Mouse (Mus musculus): ENCODE results near the gene Trp53rka. TPM values are rescaled to one million over a fixed set of nuclear protein-coding genes. Genes with fewer than 3 reads are reported as not detected.
A peak's percentile ranks its signal among the peaks of the same experiment; 100 is the strongest.

Gene Trp53rka
- polyA plus RNA-seq (2015; fragmentation: Nextera tagmentation; extraction: Ambion mirVana), result 19.7 and 21.3 TPM in 2 replicates

GRCm38 (mm10) chr2:165492648-165493553 is at the start of gene Trp53rka:
Gene Trp53rka, minus strand, starts transcription at chr2:165493324.
- DNase-seq (ENCODE audit: low spot score), result peak; percentile 86

GRCm38 (mm10) chr2:165540975-165541374 is 47.9 kb upstream of the Trp53rka start:
- no peaks in the 10 kb centered on the region for H3K9me3 ChIP-seq (ENCODE audit: control insufficient read depth, low read length)
- H3K9ac ChIP-seq (ENCODE audit: low read length), result no peak overlapping the region
- no peaks in the 10 kb centered on the region for H3K27me3 ChIP-seq (ENCODE audit: control insufficient read depth, insufficient read depth, low read length)
- no peak overlapping the region for H3K4me2 ChIP-seq (replicated peaks; ENCODE audit: low read depth)
- no peaks in the 10 kb centered on the region for H3K4me1 ChIP-seq (replicated peaks; ENCODE audit: control insufficient read depth, insufficient read depth)
- H3K4me3 ChIP-seq (ENCODE audit: low read depth, low read length), result no peak overlapping the region
- DNase-seq (ENCODE audit: low spot score) (no peak), ATAC-seq (ENCODE audit: low FRiP score, low TSS enrichment) (no peak)
- H3K36me3 ChIP-seq (ENCODE audit: control insufficient read depth, insufficient read depth, low read length), result no peaks in the 10 kb centered on the region
- H3K27ac ChIP-seq (replicated peaks), result no peak overlapping the region
- 70% methylated on average over 3 of the region's 3 CpGs for WGBS
- TF ChIP-seq CTCF (IDR thresholded peaks at IDR 0.05; ENCODE audit: low read depth) (no peak), EP300 (optimal IDR thresholded peaks at IDR 0.05) (no peak)

More at GRCm38 (mm10) chr2:165492648-165493553, at the start of gene Trp53rka:
- peak within 1 kb of the TSS; percentile 67 for H3K4me2 ChIP-seq (replicated peaks; ENCODE audit: low read depth)
- H3K27me3 ChIP-seq (ENCODE audit: control insufficient read depth, insufficient read depth, low read length), result no peaks in the 10 kb centered on the region
- peak within 1 kb of the TSS; percentile 83 for H3K27ac ChIP-seq (replicated peaks)
- peak; percentile 89 for ATAC-seq (ENCODE audit: low FRiP score, low TSS enrichment)
- peaks cover 7% of the 10 kb centered on the region; the same call in 1 of the 2 replicates for H3K36me3 ChIP-seq (ENCODE audit: control insufficient read depth, insufficient read depth, low read length)
- no peaks in the 10 kb centered on the region; the same call in 1 of the 2 replicates for H3K4me1 ChIP-seq (replicated peaks; ENCODE audit: control insufficient read depth, insufficient read depth)
- peak within 1 kb of the TSS; percentile 60 for H3K4me3 ChIP-seq (ENCODE audit: low read depth, low read length)
- H3K9ac ChIP-seq (ENCODE audit: low read length), result peak within 1 kb of the TSS; percentile 79
- under 1% methylated on average over 71 of the region's 84 CpGs for WGBS
- no peaks in the 10 kb centered on the region for H3K9me3 ChIP-seq (ENCODE audit: control insufficient read depth, low read length)
- TF ChIP-seq EP300 (optimal IDR thresholded peaks at IDR 0.05), result no peak
- TF ChIP-seq CTCF (IDR thresholded peaks at IDR 0.05; ENCODE audit: low read depth), result no peak

- no peak for ATAC-seq (ENCODE audit: low FRiP score, low TSS enrichment)
- 74% methylated on average over 6 of the region's 6 CpGs for WGBS
- DNase-seq (ENCODE audit: low spot score), result no peak
- Histone ChIP-seq H3K4me2 (replicated peaks; ENCODE audit: low read depth) (no peak overlapping the region), H3K4me3 (ENCODE audit: low read depth, low read length) (no peak overlapping the region), H3K4me1 (replicated peaks; ENCODE audit: control insufficient read depth, insufficient read depth) (no peaks in the 10 kb centered on the region), H3K36me3 (ENCODE audit: control insufficient read depth, insufficient read depth, low read length) (no peaks in the 10 kb centered on the region), H3K9ac (ENCODE audit: low read length) (no peak overlapping the region), H3K9me3 (ENCODE audit: control insufficient read depth, low read length) (no peaks in the 10 kb centered on the region), H3K27me3 (ENCODE audit: control insufficient read depth, insufficient read depth, low read length) (no peaks in the 10 kb centered on the region), H3K27ac (replicated peaks) (no peak overlapping the region)
- TF ChIP-seq EP300 (optimal IDR thresholded peaks at IDR 0.05) (no peak), CTCF (IDR thresholded peaks at IDR 0.05; ENCODE audit: low read depth) (no peak)
Measured at GRCm38 (mm10) chr2:165533789-165534188, 40.7 kb upstream of the Trp53rka start.

- DNase-seq (ENCODE audit: low spot score), result peak; percentile 72
- Histone ChIP-seq H3K9me3 (ENCODE audit: control insufficient read depth, low read length) (no peaks in the 10 kb centered on the region), H3K4me2 (replicated peaks; ENCODE audit: low read depth) (no peak overlapping the region), H3K36me3 (ENCODE audit: control insufficient read depth, insufficient read depth, low read length) (no peaks in the 10 kb centered on the region), H3K27ac (replicated peaks) (no peak overlapping the region), H3K4me3 (ENCODE audit: low read depth, low read length) (no peak overlapping the region), H3K4me1 (replicated peaks; ENCODE audit: control insufficient read depth, insufficient read depth) (no peaks in the 10 kb centered on the region), H3K27me3 (ENCODE audit: control insufficient read depth, insufficient read depth, low read length) (no peaks in the 10 kb centered on the region), H3K9ac (ENCODE audit: low read length) (no peak overlapping the region)
- WGBS, result 11% methylated on average over 8 of the region's 8 CpGs
- TF ChIP-seq CTCF (IDR thresholded peaks at IDR 0.05; ENCODE audit: low read depth) (peak; percentile 99), EP300 (optimal IDR thresholded peaks at IDR 0.05) (no peak)
- ATAC-seq (ENCODE audit: low FRiP score, low TSS enrichment), result no peak
Measured at GRCm38 (mm10) chr2:165529106-165529505, 36.0 kb upstream of the Trp53rka start.

- TF ChIP-seq CTCF (IDR thresholded peaks at IDR 0.05; ENCODE audit: low read depth), result peak; percentile 52
- no peak for TF ChIP-seq EP300 (optimal IDR thresholded peaks at IDR 0.05)
- Histone ChIP-seq H3K27me3 (ENCODE audit: control insufficient read depth, insufficient read depth, low read length) (no peaks in the 10 kb centered on the region), H3K4me2 (replicated peaks; ENCODE audit: low read depth) (no peak overlapping the region), H3K36me3 (ENCODE audit: control insufficient read depth, insufficient read depth, low read length) (no peaks in the 10 kb centered on the region), H3K9me3 (ENCODE audit: control insufficient read depth, low read length) (no peaks in the 10 kb centered on the region), H3K4me3 (ENCODE audit: low read depth, low read length) (no peak overlapping the region), H3K4me1 (replicated peaks; ENCODE audit: control insufficient read depth, insufficient read depth) (no peaks in the 10 kb centered on the region), H3K9ac (ENCODE audit: low read length) (no peak overlapping the region), H3K27ac (replicated peaks) (no peak overlapping the region)
- 51% methylated on average over 4 of the region's 4 CpGs for WGBS
- DNase-seq (ENCODE audit: low spot score), result no peak
- ATAC-seq (ENCODE audit: low FRiP score, low TSS enrichment), result no peak
Measured at GRCm38 (mm10) chr2:165525609-165526008, 32.5 kb upstream of the Trp53rka start.

Measured in stomach, postnatal 0 days (tissue).